Mouse (Mus musculus): ENCODE results near the gene Camk2n2.
A peak's percentile ranks its signal among the peaks of the same experiment; 100 is the strongest.

Camk2n2 gene

DNA sequence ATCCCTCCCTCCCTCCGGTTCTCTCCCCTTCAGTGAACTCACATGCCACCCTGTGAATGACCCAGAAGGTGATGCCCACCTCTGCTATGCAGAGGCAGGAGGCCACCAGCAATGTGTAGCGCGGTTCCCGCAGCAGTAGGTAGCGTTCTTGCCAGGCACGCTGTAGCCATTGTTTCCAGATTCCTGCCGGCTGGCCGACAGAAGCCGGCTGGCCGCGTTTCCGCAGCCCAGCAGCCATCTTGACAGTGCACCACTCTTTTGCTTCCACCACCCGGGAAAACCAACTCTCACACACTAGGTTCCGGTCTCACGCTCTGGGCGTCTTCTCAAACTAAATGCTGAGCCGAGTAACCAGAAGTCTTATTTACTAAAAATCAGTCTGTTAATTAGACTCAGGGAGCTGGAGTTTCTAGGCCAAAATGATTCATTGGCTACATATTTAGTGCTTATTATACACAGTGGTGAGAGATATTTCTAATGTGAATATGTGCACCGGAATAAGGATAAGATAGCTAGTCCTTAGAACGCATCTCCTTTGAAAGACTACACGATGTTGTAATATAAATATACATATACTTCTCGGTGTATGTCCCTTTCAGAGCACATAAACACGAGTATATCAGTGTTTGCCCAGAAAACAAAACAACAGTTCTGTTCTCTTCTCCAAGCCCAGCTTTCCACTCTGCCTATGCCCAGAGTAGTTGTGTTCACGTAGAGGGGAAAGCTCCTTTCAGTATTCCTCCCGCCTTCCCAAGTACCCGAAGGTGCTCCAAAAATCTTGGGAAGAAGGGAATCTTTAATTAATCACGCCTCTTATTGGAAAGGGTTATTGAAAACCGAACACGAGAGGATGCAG lies 10.4 kb downstream of the Camk2n2 start:
- peak; percentile 90 for DNase-seq (ENCODE audit: low spot score)

DNA sequence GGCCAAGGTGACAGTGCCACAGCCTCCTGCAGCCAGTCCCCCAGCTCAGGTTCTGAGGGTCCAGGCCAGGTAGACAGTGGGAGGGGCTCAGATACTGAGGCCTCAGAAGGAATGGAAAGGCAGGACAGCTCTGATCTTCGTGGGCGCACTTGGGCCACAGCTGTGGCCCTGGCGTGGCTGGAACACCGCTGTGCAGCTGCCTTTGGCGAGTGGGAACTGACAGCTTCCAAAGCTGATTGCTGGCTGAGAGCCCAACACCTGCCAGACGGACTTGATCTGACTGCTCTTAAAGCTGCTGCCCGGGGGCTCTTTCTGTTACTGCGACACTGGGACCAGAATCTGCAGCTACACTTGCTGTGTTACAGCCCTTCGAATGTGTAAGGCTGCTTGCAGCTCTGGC lies 16.4 kb downstream of the Camk2n2 start:
- no peak for DNase-seq (ENCODE audit: low spot score)

DNA sequence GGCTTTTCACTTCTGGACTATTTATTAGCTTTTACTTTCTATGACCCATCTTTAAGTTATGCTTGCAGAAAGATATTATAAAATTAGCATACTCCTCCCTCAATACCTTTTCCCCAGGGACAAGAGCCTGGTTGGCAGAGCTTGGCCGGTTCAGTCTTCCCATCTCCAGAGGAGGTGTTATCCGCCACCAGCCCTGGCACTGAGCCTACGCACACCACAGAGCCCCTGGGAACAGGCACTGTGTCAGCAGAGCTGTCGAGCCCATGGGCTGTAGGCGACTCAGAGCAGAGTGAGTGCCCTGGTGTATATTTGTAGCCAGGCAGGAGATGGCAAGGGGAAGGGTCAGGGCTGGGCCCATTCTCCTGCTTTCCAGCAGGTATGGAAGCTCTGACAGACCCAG lies 20.6 kb downstream of the Camk2n2 start:
- no peak for DNase-seq (ENCODE audit: low spot score)

DNA sequence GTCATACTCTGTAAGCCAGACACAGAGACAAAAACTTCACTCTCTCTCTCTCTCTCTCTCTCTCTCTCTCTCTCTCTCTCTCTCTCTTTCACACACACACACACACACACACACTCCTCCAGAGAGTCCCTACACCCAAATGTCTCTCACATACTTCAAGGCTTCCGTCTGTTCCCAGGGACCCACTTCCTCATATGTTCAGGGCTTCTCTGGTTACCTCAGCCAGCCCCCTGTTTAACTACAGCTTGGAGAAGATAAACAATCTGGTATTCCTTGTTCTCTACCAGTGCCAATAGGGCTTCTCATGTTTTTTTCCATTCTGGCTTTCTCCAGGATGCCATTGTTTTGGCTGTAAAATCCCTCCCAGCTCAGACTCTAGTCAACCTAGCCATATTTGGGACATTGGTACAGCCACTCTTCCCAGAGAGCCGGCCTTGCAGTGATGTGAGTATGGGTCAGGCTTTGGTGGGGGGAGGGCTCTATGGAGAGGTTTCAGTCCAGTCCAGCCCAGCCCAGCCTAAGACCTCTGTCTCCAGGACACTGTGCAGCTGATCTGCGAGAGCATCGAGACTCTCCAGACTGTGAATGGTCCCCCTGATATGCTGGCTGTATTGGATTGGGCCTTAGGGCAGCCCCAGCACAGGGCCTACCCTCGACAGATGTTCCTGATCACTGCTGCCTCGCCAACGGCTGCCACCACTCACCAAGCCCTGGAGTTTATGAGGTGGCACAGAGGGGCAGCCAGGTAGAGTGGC lies 24.2 kb downstream of the Camk2n2 start:
- DNase-seq (ENCODE audit: low spot score): no peak

DNA sequence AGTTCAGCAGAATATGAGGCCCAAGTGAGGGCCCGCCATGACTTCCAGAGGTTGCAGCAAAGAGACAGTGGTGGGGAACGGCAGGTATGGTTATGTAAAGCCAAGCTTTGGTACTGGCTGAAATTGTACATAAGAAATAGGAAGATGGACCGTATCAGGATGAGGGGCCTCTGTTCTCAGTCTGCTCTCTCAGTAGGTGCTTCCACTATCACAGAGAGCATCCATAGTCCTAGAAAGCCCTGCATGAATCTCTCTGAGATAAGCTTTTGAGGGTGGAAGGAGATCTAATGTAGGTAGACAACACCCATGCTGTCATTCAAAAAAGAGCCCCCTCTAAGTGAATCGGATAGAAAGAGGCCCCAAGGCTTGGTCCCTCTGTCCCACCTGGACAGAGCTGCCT lies 25.4 kb downstream of the Camk2n2 start:
- no peak for DNase-seq (ENCODE audit: low spot score)

DNA sequence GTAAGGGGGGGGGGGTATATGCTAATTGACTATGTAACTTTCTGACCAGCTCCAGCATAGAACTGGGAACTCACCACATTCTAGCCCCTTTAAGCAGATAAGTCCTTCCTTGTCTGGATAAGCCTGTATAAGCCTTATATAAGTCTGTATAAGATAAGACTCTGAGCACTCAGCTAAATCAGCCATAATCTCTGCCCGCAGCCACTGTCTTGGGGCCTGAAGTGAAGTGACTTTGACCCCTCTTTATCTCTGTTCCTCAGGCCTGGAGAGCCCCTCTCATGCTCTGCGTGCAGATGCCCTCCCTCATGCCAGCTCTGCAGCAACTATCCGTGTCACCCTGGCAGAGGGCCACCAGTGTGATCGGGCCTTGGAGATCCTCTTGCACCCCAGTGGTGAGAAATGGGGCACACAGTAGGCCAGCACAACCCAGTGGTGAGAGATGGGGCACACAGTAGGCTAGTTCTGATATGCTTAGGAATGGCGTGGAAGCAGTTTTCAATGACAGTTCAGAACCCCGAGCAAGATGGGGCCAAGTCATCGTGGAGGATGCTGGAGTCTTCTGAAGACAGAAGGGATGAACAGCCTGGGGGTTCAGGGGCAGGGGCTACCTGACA lies 25.9 kb downstream of the Camk2n2 start:
- DNase-seq (ENCODE audit: low spot score): no peak

DNA sequence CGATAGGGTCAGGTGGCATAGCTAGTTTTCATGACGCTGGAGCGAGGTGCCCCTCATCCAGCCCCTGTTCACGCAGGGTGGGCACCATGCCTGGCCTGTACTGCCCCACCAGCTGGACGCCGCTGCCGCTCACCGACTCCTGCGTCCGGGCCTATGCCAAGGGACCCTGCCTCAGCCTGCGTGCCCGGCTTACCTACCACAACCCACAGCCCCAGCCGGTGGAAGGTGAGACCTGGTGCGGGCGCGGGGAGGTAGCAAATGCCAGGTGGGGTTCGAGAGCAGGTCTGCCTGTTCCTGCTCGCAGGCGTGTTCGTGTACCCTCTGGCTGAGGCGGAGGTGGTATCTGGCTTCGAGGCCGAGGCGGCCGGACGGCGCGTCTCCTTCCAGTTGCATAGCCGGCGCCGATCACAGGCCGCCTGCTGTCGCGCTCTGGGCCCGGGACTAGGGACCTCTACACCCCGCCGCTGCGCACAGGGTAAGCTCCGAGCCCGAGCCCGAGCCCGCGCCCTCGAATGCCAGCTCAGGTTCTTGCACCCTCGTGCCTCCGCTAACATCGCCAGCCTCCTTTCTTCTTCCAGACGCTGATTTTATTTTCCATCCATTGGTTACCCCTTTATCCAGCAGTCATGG lies 29.9 kb downstream of the Camk2n2 start:
- DNase-seq (ENCODE audit: low spot score): no peak

DNA sequence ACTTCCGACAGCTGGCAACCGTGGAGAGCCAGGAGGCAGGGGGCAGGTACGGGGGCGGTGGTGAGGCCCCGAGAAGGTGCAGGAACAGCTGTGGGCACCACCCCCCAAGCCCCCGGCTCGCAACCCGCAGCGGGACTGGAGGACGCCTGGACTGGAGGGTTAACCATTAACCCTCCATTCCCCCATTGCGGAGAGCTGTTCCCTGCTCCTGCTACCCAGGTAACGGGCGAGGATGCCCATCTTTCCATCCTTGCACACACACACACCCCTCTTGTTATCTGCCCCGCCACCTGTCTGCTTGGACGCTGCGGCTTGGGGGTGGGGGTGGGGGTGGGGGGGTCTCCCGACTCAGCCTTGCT lies 30.4 kb downstream of the Camk2n2 start:
- DNase-seq (ENCODE audit: low spot score): no peak

DNA sequence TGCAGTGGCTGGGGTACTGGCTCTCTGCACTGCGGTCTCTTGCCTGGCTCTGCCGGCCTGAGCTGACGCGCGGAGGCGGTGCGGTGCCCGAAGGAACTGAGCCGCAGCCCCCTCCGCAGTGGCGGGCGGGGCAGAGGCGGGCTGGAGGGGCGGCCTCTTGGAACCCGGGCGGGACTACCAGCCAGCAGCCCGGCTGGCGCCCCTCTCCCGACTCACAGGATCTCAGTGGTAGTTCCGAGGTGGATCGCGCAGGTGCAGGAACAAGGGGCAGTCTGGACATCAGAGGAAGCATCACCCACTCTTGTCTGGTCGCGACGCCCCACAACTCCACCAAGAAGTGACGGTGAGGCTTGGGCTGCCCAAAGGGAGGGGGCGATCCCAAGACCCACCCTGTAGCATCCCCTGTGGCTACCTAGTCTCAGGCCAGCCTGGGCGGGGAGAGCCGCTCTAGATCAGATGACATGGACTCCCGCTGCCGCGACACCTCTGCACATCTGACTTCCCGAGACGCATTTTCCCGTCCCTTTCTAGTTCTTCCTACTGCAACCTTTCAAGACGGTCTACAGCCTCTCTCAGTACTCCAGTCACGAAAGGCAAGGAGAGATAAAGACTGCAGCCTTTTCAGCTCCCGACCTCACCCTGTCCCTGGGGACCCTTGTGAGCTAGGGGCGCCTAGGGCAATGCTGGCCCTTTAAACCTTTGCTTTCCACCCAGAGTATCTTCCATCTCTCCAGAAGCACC lies 31.0 kb downstream of the Camk2n2 start:
- no peak for DNase-seq (ENCODE audit: low spot score)

DNA sequence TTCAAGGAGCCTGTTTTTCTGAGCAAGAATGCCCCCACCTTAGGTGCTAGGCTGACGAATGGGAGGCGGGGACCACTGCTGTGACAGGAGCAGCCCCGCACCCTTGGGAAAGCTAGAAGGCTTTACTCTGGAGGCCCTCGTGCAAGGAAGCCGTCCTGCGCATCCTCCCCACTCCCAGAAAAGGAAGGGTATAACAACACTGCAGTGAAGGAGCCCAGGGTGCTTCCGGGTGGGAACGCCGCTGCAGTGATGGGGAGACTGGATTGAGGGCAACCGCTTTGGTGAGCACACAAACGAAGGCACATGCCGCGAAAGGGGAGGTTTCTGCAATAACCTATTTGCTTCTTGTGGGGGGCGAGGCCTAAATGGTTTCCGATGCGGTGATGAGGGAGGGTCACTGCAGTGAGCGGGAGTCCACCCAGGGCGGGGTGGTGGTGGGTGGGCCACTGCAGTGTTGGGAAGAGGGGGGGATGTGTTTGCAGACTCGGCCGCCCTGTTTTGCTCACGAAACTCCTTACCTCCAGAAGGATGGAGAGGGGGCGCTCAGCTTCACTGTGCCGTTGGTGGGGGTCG lies 31.6 kb downstream of the Camk2n2 start, which contains the start of gene Vwa5b2:
TSS of gene Vwa5b2 (plus strand) at position 106 of the 573 bp plus-strand sequence.
- DNase-seq (ENCODE audit: low spot score): no peak
